Mouse (Mus musculus) liver, embryonic 14.5 days (tissue): ENCODE data around the gene Fes. TPM values are rescaled to one million over a fixed set of nuclear protein-coding genes. Genes with fewer than 3 reads are reported as not detected.

Source experiments
- ATAC-seq: fragments of 200-750 bp; cut with Nextera tagmentation; 2 replicates; pipeline ENCODE4 v1.8.0; 2017; ENCODE audit warnings: moderate number of reproducible peaks, mild to moderate bottlenecking, moderate library complexity; ENCODE audit not compliant: insufficient read depth
- DNase-seq, 3 experiments: peaks; one replicate each; pipeline ENCODE4 v3.0.0-alpha.2; 2012 to 2013; ENCODE audit warnings: low read depth in 3 of 3, low spot score in 3 of 3
- H3K27ac ChIP-seq: fragments of 300-500 bp; sonication (generic); 2 replicates; pipeline ENCODE4 v1.5.1; 2014; ENCODE audit warnings: moderate library complexity, mild to moderate bottlenecking, control low read depth, inconsistent platforms
- H3K27me3 ChIP-seq: fragments of 300-500 bp; sonication (generic); 2 replicates; pipeline ENCODE4 v1.6.1; 2014; ENCODE audit warnings: mild to moderate bottlenecking, low read length, moderate library complexity; ENCODE audit not compliant: control insufficient read depth, insufficient read depth
- H3K36me3 ChIP-seq: fragments of 300-500 bp; sonication (generic); replicated peaks from 2 replicates; pipeline ENCODE4 v1.6.1; 2014; ENCODE audit warnings: low read depth; ENCODE audit not compliant: control insufficient read depth, insufficient read depth
- H3K4me1 ChIP-seq, 2 experiments: fragments of 200-500 bp in 1 of 2; fragments of 300-500 bp in 1 of 2; sonication (generic) in 1 of 2; replicated peaks; 2 replicates each; pipeline ENCODE4 v1.6.1; 2012 to 2014; ENCODE audit warnings: antibody characterized with exemption in 1 of 2, inconsistent platforms in 1 of 2, low read length in 1 of 2; ENCODE audit not compliant: control insufficient read depth in 2 of 2, insufficient read depth in 2 of 2
- H3K4me2 ChIP-seq: fragments of 300-500 bp; sonication (generic); 2 replicates; pipeline ENCODE4 v1.6.1; 2014; ENCODE audit warnings: low read depth, mild to moderate bottlenecking, control low read depth, moderate library complexity
- H3K4me3 ChIP-seq, 2 experiments: fragments of 200-500 bp in 1 of 2; fragments of 300-500 bp in 1 of 2; sonication (generic) in 1 of 2; 2 replicates each; pipeline ENCODE4 v1.5.1; 2012 to 2014; ENCODE audit warnings: low read depth in 2 of 2, low read length in 2 of 2, mild to moderate bottlenecking in 2 of 2, control low read depth in 1 of 2, inconsistent platforms in 1 of 2, moderate library complexity in 1 of 2; ENCODE audit not compliant: insufficient read depth in 1 of 2
- H3K9ac ChIP-seq: fragments of 300-500 bp; sonication (generic); replicated peaks from 2 replicates; pipeline ENCODE4 v1.6.1; 2014; ENCODE audit warnings: mild to moderate bottlenecking, control low read depth, moderate library complexity
- H3K9me3 ChIP-seq: fragments of 300-500 bp; sonication (generic); 2 replicates; pipeline ENCODE4 v1.6.1; 2016; ENCODE audit warnings: low read length, mixed read lengths; ENCODE audit not compliant: control insufficient read depth
- CTCF ChIP-seq: IDR thresholded peaks from 2 replicates; pipeline ENCODE4 v1.5.1; 2016; ENCODE audit warnings: antibody characterized with exemption, low read depth, control low read depth
- EP300 ChIP-seq: IDR thresholded peaks from 2 replicates; pipeline ENCODE4 v1.6.1; 2016; ENCODE audit warnings: antibody characterized with exemption, low read depth
- WGBS: fragments of 180-500 bp; shearing (Covaris S2); extraction: QIAGEN DNeasy Blood & Tissue Kit; methylation state at CpG from one replicate; pipeline ENCODE4 v1.1.7; 2014; ENCODE audit not compliant: insufficient replicate concordance; 5-methylcytosine and 5-hydroxymethylcytosine counted together
- polyA plus RNA-seq, 2 experiments: library from polyadenylated mRNA; depleted of rRNA in 1 of 2; stranded (reverse) in 1 of 2; unstranded in 1 of 2; fragments of >200 nt; fragmentation: Nextera tagmentation in 1 of 2; extraction: Ambion mirVana in 1 of 2; gene quantifications; 2 replicates each; pipeline versions ENCODE4 v1.2.1 to v1.2.3; 2012 to 2014

Gene Fes
- polyA plus RNA-seq, 2 experiments: 9.0 to 11.9 TPM

- Histone ChIP-seq H3K9me3 (no peaks in the 10 kb centered on the region), H3K4me1 (peaks cover 0 to 7% of the 10 kb centered on the region in 2 experiments; a peak in 1 of 4 replicates), H3K36me3 (no peaks in the 10 kb centered on the region), H3K4me3 (peak overlapping the region; percentile 49 to 65; a peak in 3 of 4 replicates), H3K27ac (no peak overlapping the region), H3K4me2 (peak overlapping the region; percentile 71), H3K27me3 (peaks cover 23% of the 10 kb centered on the region), H3K9ac (no peak overlapping the region)
- WGBS: 35% methylated on average over 4 of the region's 4 CpGs
- TF ChIP-seq CTCF (no peak), EP300 (no peak)
- DNase-seq: no peak
- no peak for ATAC-seq
Measured at GRCm38 (mm10) chr7:80369967-80370431, 17.7 kb downstream of the Fes start.

GRCm38 (mm10) chr7:80369461-80369860 is 18.3 kb downstream of the Fes start:
- Histone ChIP-seq H3K27me3 (peaks cover 23% of the 10 kb centered on the region), H3K4me3 (no peak overlapping the region), H3K36me3 (no peaks in the 10 kb centered on the region), H3K9ac (no peak overlapping the region), H3K4me1 (peaks cover 0 to 7% of the 10 kb centered on the region in 2 experiments; a peak in 1 of 4 replicates), H3K9me3 (no peaks in the 10 kb centered on the region), H3K27ac (no peak overlapping the region), H3K4me2 (peak overlapping the region; percentile 71)
- WGBS: 47% methylated on average over 5 of the region's 5 CpGs
- ATAC-seq (no peak), DNase-seq (no peak)
- TF ChIP-seq CTCF: no peak
- no peak for TF ChIP-seq EP300

GRCm38 (mm10) chr7:80368635-80369421 is 18.9 kb downstream of the Fes start:
- Histone ChIP-seq H3K4me1 (peaks cover 0 to 7% of the 10 kb centered on the region in 2 experiments; a peak in 1 of 4 replicates), H3K4me2 (no peak overlapping the region), H3K9ac (no peak overlapping the region), H3K27me3 (peaks cover 23% of the 10 kb centered on the region), H3K36me3 (no peaks in the 10 kb centered on the region), H3K27ac (no peak overlapping the region), H3K9me3 (no peaks in the 10 kb centered on the region), H3K4me3 (no peak overlapping the region)
- TF ChIP-seq EP300: no peak
- TF ChIP-seq CTCF: no peak
- no peak for DNase-seq
- 56% methylated on average over 20 of the region's 20 CpGs for WGBS
- ATAC-seq: no peak

GRCm38 (mm10) chr7:80368009-80368408 is 19.7 kb downstream of the Fes start:
- TF ChIP-seq CTCF: no peak
- TF ChIP-seq EP300: no peak
- Histone ChIP-seq H3K4me2 (no peak overlapping the region), H3K9me3 (no peaks in the 10 kb centered on the region), H3K27ac (no peak overlapping the region), H3K9ac (no peak overlapping the region), H3K27me3 (peaks cover 23% of the 10 kb centered on the region), H3K4me3 (no peak overlapping the region), H3K4me1 (peaks cover 0 to 7% of the 10 kb centered on the region in 2 experiments; a peak in 1 of 4 replicates), H3K36me3 (no peaks in the 10 kb centered on the region)
- 74% methylated on average over 9 of the region's 9 CpGs for WGBS
- ATAC-seq (no peak), DNase-seq (no peak)

- Histone ChIP-seq H3K36me3 (no peaks in the 10 kb centered on the region), H3K4me3 (no peak overlapping the region), H3K9ac (no peak overlapping the region), H3K27ac (no peak overlapping the region), H3K4me2 (no peak overlapping the region), H3K9me3 (no peaks in the 10 kb centered on the region), H3K4me1 (peaks cover 0 to 7% of the 10 kb centered on the region in 2 experiments; a peak in 1 of 4 replicates), H3K27me3 (peaks cover 21% of the 10 kb centered on the region)
- DNase-seq (no peak), ATAC-seq (no peak)
- TF ChIP-seq EP300: no peak
- no peak for TF ChIP-seq CTCF
- 82% methylated on average over 7 of the region's 7 CpGs for WGBS
Measured at GRCm38 (mm10) chr7:80367232-80367631, 20.5 kb downstream of the Fes start.
